Mouse (Mus musculus) CH12.LX (cell line): ENCODE data around the gene Ifitm7. TPM values are rescaled to one million over a fixed set of nuclear protein-coding genes. Genes with fewer than 3 reads are reported as not detected.

Experiments
- DNase-seq: peaks from one replicate; pipeline ENCODE4 v3.0.0-alpha.2; 2013; ENCODE audit errors: extremely low read depth
- H3K27ac ChIP-seq: 2 replicates; pipeline ENCODE4 v1.5.1; 2012; ENCODE audit warnings: low read depth, mild to moderate bottlenecking, control low read depth, moderate library complexity; ENCODE audit not compliant: insufficient read depth
- H3K27me3 ChIP-seq: replicated peaks from 2 replicates; pipeline ENCODE3; 2012; ENCODE audit warnings: inconsistent platforms
- H3K36me3 ChIP-seq, 2 experiments: replicated peaks in 1 of 2; 2 replicates each; pipeline versions ENCODE3 to v1.6.1; 2012; ENCODE audit warnings: inconsistent platforms in 1 of 2, low read length in 1 of 2, mild to moderate bottlenecking in 1 of 2, mixed read lengths in 1 of 2, moderate library complexity in 1 of 2; ENCODE audit not compliant: control insufficient read depth in 1 of 2, insufficient read depth in 1 of 2
- H3K4me1 ChIP-seq, 2 experiments: 2 replicates each; pipeline ENCODE4 v1.6.1; 2012; ENCODE audit warnings: inconsistent platforms in 1 of 2, moderate library complexity in 1 of 2; ENCODE audit not compliant: insufficient read depth in 2 of 2, control insufficient read depth in 1 of 2
- H3K4me2 ChIP-seq: 2 replicates; pipeline ENCODE4 v1.6.1; 2012; ENCODE audit warnings: low read depth, mild to moderate bottlenecking, control low read depth; ENCODE audit not compliant: poor library complexity, insufficient read depth, severe bottlenecking
- H3K4me3 ChIP-seq, 3 experiments: fragments of 150-350 bp in 1 of 3; sonication (generic) in 1 of 3; replicated peaks in 1 of 3; 2 replicates each; pipeline versions ENCODE3 to v1.5.1; 2011 to 2012; ENCODE audit warnings: low read depth in 2 of 3, low read length in 2 of 3, mild to moderate bottlenecking in 2 of 3, moderate library complexity in 2 of 3, control low read depth in 1 of 3, improper control_type of control experiment in 1 of 3, inconsistent platforms in 1 of 3, mixed read lengths in 1 of 3; ENCODE audit not compliant: poor library complexity in 1 of 3
- H3K79me2 ChIP-seq: replicated peaks from 2 replicates; pipeline ENCODE4 v1.6.1; 2012; ENCODE audit warnings: mild to moderate bottlenecking, moderate library complexity; ENCODE audit not compliant: control insufficient read depth, poor library complexity, insufficient read depth, severe bottlenecking; ENCODE audit errors: extremely low read depth
- H3K9ac ChIP-seq: 2 replicates; pipeline ENCODE4 v1.6.1; 2012; ENCODE audit warnings: low read depth, mild to moderate bottlenecking, control low read depth, moderate library complexity; ENCODE audit not compliant: insufficient read depth
- H3K9me3 ChIP-seq: replicated peaks from 2 replicates; pipeline ENCODE3; 2012; ENCODE audit warnings: low read length, inconsistent platforms, mixed read lengths
- CHD1 ChIP-seq: IDR thresholded peaks from 2 replicates; pipeline ENCODE4 v1.6.1; 2012; ENCODE audit warnings: low read depth, low read length, improper control_type of control experiment, inconsistent platforms
- CTCF ChIP-seq, 2 experiments: IDR thresholded peaks in 1 of 2; conservative IDR thresholded peaks in 1 of 2; 2 replicates each; pipeline ENCODE4 v1.5.1; 2011 to 2012; ENCODE audit warnings: low read depth in 2 of 2, low read length in 2 of 2, improper control_type of control experiment in 1 of 2, inconsistent platforms in 1 of 2, mild to moderate bottlenecking in 1 of 2, moderate library complexity in 1 of 2
- E2F4 ChIP-seq: IDR thresholded peaks from 2 replicates; pipeline ENCODE4 v1.6.1; 2011; ENCODE audit warnings: low read depth, low read length, improper control_type of control experiment; ENCODE audit not compliant: insufficient replicate concordance
- IRF4 ChIP-seq: IDR thresholded peaks from 2 replicates; pipeline ENCODE4 v1.6.1; 2014; ENCODE audit warnings: low read depth, mild to moderate bottlenecking, inconsistent platforms, low read length, improper control_type of control experiment
- MAFK ChIP-seq: IDR thresholded peaks from 2 replicates; pipeline ENCODE4 v1.6.1; 2011; ENCODE audit warnings: low read length, improper control_type of control experiment; ENCODE audit not compliant: insufficient replicate concordance
- MAX ChIP-seq: IDR thresholded peaks from 2 replicates; pipeline ENCODE4 v1.6.1; 2011; ENCODE audit warnings: low read length, improper control_type of control experiment
- MXI1 ChIP-seq: IDR thresholded peaks from 2 replicates; pipeline ENCODE4 v1.6.1; 2011; ENCODE audit warnings: mild to moderate bottlenecking, low read depth, low read length, improper control_type of control experiment
- MYC ChIP-seq: IDR thresholded peaks from 2 replicates; pipeline ENCODE4 v1.6.1; 2011; ENCODE audit warnings: low read depth, mild to moderate bottlenecking, improper control_type of control experiment, low read length
- POLR2AphosphoS2 ChIP-seq: IDR thresholded peaks from 2 replicates; pipeline ENCODE4 v1.6.1; 2011; ENCODE audit warnings: low read depth, low read length, improper control_type of control experiment
- RAD21 ChIP-seq: IDR thresholded peaks from 2 replicates; pipeline ENCODE4 v1.6.1; 2011; ENCODE audit warnings: low read depth, mild to moderate bottlenecking, low read length, improper control_type of control experiment, moderate library complexity
- RCOR1 ChIP-seq: conservative IDR thresholded peaks from 2 replicates; pipeline ENCODE4 v1.6.1; 2012; ENCODE audit warnings: low read depth, mild to moderate bottlenecking, inconsistent platforms, low read length, improper control_type of control experiment
- SIN3A ChIP-seq: IDR thresholded peaks from 2 replicates; pipeline ENCODE4 v1.6.1; 2012; ENCODE audit warnings: low read length, improper control_type of control experiment, inconsistent platforms
- SMC3 ChIP-seq: IDR thresholded peaks from 2 replicates; pipeline ENCODE4 v1.6.1; 2011; ENCODE audit warnings: low read depth, low read length, improper control_type of control experiment
- TBP ChIP-seq: conservative IDR thresholded peaks from 2 replicates; pipeline ENCODE4 v1.6.1; 2011; ENCODE audit warnings: low read depth, low read length, improper control_type of control experiment
- TCF12 ChIP-seq: IDR thresholded peaks from 2 replicates; pipeline ENCODE4 v1.6.1; 2014; ENCODE audit warnings: low read depth, mild to moderate bottlenecking, inconsistent platforms, low read length, improper control_type of control experiment
- USF2 ChIP-seq: conservative IDR thresholded peaks from 2 replicates; pipeline ENCODE4 v1.6.1; 2011; ENCODE audit warnings: low read depth, low read length, improper control_type of control experiment
- ZC3H11A ChIP-seq: IDR thresholded peaks from 2 replicates; pipeline ENCODE4 v1.6.1; 2012; ENCODE audit warnings: low read depth, mild to moderate bottlenecking, inconsistent platforms, low read length, improper control_type of control experiment
- ZNF384 ChIP-seq: IDR thresholded peaks from 2 replicates; pipeline ENCODE4 v1.6.1; 2012; ENCODE audit warnings: low read depth, low read length, improper control_type of control experiment, inconsistent platforms
- dilution Hi-C: fragments of 300-500 bp; cut with MboI; formaldehyde crosslinking; loops from 2 replicates; pipeline ENCODE4 v1.14.3; 2020; ENCODE audit warnings: low sequenced_read_pairs; ENCODE audit not compliant: extremely low pct_unique_long_range_greater_than_20kb, extremely low pct_ligation_motif_present
- in situ Hi-C: fragments of 300-500 bp; cut with MboI; formaldehyde crosslinking; loops from 3 replicates; pipeline ENCODE4 v1.14.3; 2019; ENCODE audit warnings: low sequenced_read_pairs, low pct_ligation_motif_present, low pct_unique_long_range_greater_than_20kb, mixed read lengths
- polyA plus RNA-seq: library from polyadenylated mRNA; unstranded; fragments of >175 nt; gene quantifications from 2 replicates; pipeline ENCODE4 v1.2.1, GENCODE M21; 2012; ENCODE audit warnings: low read depth; ENCODE audit not compliant: insufficient read length
- total RNA-seq, 2 experiments: library from RNA; depleted of rRNA; stranded (reverse); fragments of 300-350 nt in 1 of 2; fragments of >200 nt in 1 of 2; gene quantifications; 2 replicates each; pipeline ENCODE4 v1.2.3; 2012 to 2014

The Ifitm7 gene
- total and polyA plus RNA-seq, 3 experiments = not detected

DNA sequence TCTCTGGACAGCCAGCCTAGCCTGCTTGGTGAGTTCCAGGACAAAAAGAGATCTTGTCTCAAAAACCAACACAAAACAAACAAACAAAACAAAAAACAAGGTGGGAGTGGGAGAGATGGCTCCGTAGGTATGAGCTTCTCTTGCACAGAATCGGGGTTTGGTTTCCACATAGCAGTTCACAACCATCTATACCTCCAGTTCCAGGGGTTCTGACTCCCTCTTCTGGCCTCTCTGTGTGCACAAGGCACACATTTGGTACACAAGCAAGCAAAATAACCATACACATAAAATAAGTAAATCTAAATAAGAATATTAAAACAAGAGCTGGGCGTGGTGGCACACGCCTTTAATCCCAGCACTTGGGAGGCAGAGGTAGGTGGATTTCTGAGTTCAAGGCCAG, 44.0 kb upstream of the Ifitm7 start:
- no peak for DNase-seq
- Histone ChIP-seq H3K4me3 (no peak overlapping the region), H3K79me2 (no peaks in the 10 kb centered on the region), H3K4me2 (no peak overlapping the region), H3K27ac (no peak overlapping the region), H3K4me1 (no peaks in the 10 kb centered on the region), H3K27me3 (no peaks in the 10 kb centered on the region), H3K9ac (no peak overlapping the region), H3K36me3 (no peaks in the 10 kb centered on the region), H3K9me3 (no peaks in the 10 kb centered on the region)
- dilution Hi-C loops = no loop called here
- in situ Hi-C loops = no loop called here
- TF ChIP-seq SMC3 (peak; percentile 13; the same call in 1 of the 2 replicates), RAD21 (peak; percentile 39), CHD1 (no peak), CTCF (conservative IDR thresholded peaks at IDR 0.05 in 1 of 2, IDR thresholded peaks at IDR 0.05 in 1 of 2; ENCODE audit: low read depth in 2 of 2, low read length in 2 of 2) (peak in 1 of 2 experiments; percentile 29; a peak in 2 of 4 replicates), TCF12 (no peak), SIN3A (no peak), MYC (no peak)

DNA sequence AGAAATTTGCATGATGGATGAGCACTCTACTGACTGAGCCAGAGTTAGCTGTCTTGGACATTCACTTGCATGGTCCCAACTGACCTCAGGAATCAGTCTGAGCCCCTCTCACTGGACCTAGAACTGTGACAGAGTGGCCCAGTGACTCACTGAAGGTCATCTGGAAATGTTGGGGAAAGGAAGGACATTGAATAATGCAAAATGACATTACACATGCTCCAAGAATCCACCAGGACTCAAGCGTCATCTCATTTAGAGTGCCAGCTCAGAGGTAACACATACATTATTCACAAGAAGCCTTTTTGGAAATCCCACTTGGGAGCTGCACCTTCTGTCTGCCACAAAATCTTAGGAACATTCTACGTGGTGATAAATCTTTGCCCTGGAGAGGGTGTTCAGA, 43.2 kb upstream of the Ifitm7 start:
- no peaks in the 10 kb centered on the region for H3K27me3 ChIP-seq
- TF ChIP-seq MAX = no peak
- TF ChIP-seq USF2 = no peak
- TF ChIP-seq TBP = no peak
- no peak for TF ChIP-seq IRF4
- no peak for TF ChIP-seq ZNF384
- TF ChIP-seq RCOR1 = no peak
- TF ChIP-seq POLR2AphosphoS2 = no peak
- TF ChIP-seq MAFK = no peak
- no peak for TF ChIP-seq E2F4
- no peak for TF ChIP-seq ZC3H11A
- TF ChIP-seq SIN3A = no peak
- no peak for TF ChIP-seq MXI1
- H3K9ac ChIP-seq = no peak overlapping the region
- no peaks in the 10 kb centered on the region for H3K4me1 ChIP-seq
- dilution Hi-C loops = no loop called here
- DNase-seq = no peak
- no peaks in the 10 kb centered on the region for H3K79me2 ChIP-seq
- H3K36me3 ChIP-seq = no peaks in the 10 kb centered on the region
- no peak overlapping the region for H3K27ac ChIP-seq
- H3K9me3 ChIP-seq = no peaks in the 10 kb centered on the region
- in situ Hi-C loops = no loop called here
- no peak overlapping the region for H3K4me3 ChIP-seq
- no peak overlapping the region for H3K4me2 ChIP-seq
